Mouse (Mus musculus): ENCODE results near the gene Rpl36.
"Not testable (repeated sequence)": the region's sequence is repeated elsewhere in the genome, so short reads cannot be mapped to it uniquely, and the experiment has no call there.

Rpl36 gene

DNA sequence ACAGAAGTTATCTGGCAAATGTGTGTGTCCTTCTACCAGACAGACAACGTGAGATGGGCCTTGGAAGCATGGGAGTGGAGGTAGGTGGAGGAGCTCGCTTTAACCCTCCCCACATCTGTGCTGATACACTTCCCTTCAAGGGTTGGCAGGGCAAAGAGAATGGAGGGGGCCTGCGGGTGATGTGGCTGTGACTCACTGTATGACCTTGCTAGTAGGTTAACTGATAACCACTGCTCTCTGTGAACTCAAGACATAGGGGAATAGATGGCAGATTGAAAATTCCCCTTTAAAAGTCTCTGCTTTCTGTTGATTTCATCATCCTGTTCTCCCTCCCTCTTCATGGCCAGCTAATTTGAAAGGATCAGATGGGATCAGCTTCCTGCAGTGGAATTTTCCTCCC lies 12.3 kb downstream of the Rpl36 start:
- Histone ChIP-seq H3K9me3 (ENCODE audit: low read length) (no peaks in the 10 kb centered on the region), H3K36me3 (ENCODE audit: insufficient read depth, low read length) (peaks cover 51% of the 10 kb centered on the region), H3K4me1 (replicated peaks; ENCODE audit: low read depth, low read length) (peaks cover 59% of the 10 kb centered on the region), H3K27me3 (ENCODE audit: insufficient read depth, low read length) (no peaks in the 10 kb centered on the region), H3K4me3 (replicated peaks; ENCODE audit: low read length) (peak overlapping the region; percentile 93)
- TF ChIP-seq POU5F1 (IDR thresholded peaks at IDR 0.05; ENCODE audit: borderline replicate concordance, low read length) (no peak), CTCF (conservative IDR thresholded peaks at IDR 0.05; ENCODE audit: low read length) (no peak)

DNA sequence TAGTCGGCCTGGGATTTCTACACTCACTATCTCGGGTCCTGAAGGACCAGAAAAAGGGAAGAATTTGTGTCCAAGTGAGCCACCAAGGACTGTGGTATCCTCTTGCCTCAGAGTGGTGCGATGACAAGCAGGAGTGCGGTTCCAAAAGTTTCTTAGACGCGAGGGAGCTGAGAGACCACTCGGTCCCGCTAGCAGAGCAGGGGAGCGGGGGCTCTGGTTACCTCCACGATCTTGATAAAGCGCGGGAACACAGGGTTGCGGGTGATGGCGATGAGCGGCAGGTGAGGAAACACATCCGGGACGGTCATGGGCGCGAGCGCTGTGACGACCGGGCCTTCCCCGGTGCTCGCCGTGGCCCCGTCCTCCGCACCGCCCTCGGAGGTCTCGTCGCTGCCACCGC lies 13.0 kb downstream of the Rpl36 start:
- Histone ChIP-seq H3K27me3 (ENCODE audit: insufficient read depth, low read length) (no peaks in the 10 kb centered on the region), H3K36me3 (ENCODE audit: insufficient read depth, low read length) (peaks cover 43% of the 10 kb centered on the region), H3K4me3 (replicated peaks; ENCODE audit: low read length) (peak overlapping the region; percentile 93), H3K4me1 (replicated peaks; ENCODE audit: low read depth, low read length) (peaks cover 67% of the 10 kb centered on the region), H3K9me3 (ENCODE audit: low read length) (no peaks in the 10 kb centered on the region)
- no peak for TF ChIP-seq NANOG (IDR thresholded peaks at IDR 0.05; ENCODE audit: borderline replicate concordance, low read length)
- TF ChIP-seq POU5F1 (IDR thresholded peaks at IDR 0.05; ENCODE audit: borderline replicate concordance, low read length), result no peak
- no peak for TF ChIP-seq CTCF (conservative IDR thresholded peaks at IDR 0.05; ENCODE audit: low read length)

GRCm38 (mm10) chr17:56626754-56627470 lies 13.7 kb downstream of the Rpl36 start, which contains the start of gene Lonp1:
TSS of gene Lonp1 (minus strand) at chr17:56626887.
- TF ChIP-seq CTCF (conservative IDR thresholded peaks at IDR 0.05; ENCODE audit: low read length), result no peak
- no peak for TF ChIP-seq NANOG (IDR thresholded peaks at IDR 0.05; ENCODE audit: borderline replicate concordance, low read length)
- TF ChIP-seq POU5F1 (IDR thresholded peaks at IDR 0.05; ENCODE audit: borderline replicate concordance, low read length), result no peak
- Histone ChIP-seq H3K36me3 (ENCODE audit: insufficient read depth, low read length) (peaks cover 37% of the 10 kb centered on the region), H3K9me3 (ENCODE audit: low read length) (no peaks in the 10 kb centered on the region), H3K4me1 (replicated peaks; ENCODE audit: low read depth, low read length) (peaks cover 72% of the 10 kb centered on the region), H3K4me3 (replicated peaks; ENCODE audit: low read length) (peak within 1 kb of the TSS; percentile 93), H3K27me3 (ENCODE audit: insufficient read depth, low read length) (no peaks in the 10 kb centered on the region)

GRCm38 (mm10) chr17:56627530-56628277 lies 14.5 kb downstream of the Rpl36 start, which contains the start of gene Catsperd:
TSS of gene Catsperd (plus strand) at chr17:56628143.
- no peak for TF ChIP-seq NANOG (IDR thresholded peaks at IDR 0.05; ENCODE audit: borderline replicate concordance, low read length)
- no peak for TF ChIP-seq CTCF (conservative IDR thresholded peaks at IDR 0.05; ENCODE audit: low read length)
- no peak for TF ChIP-seq POU5F1 (IDR thresholded peaks at IDR 0.05; ENCODE audit: borderline replicate concordance, low read length)
- Histone ChIP-seq H3K9me3 (ENCODE audit: low read length) (no peaks in the 10 kb centered on the region), H3K36me3 (ENCODE audit: insufficient read depth, low read length) (peaks cover 29% of the 10 kb centered on the region), H3K4me1 (replicated peaks; ENCODE audit: low read depth, low read length) (peaks cover 78% of the 10 kb centered on the region), H3K4me3 (replicated peaks; ENCODE audit: low read length) (peak within 1 kb of the TSS; percentile 93), H3K27me3 (ENCODE audit: insufficient read depth, low read length) (no peaks in the 10 kb centered on the region)

DNA sequence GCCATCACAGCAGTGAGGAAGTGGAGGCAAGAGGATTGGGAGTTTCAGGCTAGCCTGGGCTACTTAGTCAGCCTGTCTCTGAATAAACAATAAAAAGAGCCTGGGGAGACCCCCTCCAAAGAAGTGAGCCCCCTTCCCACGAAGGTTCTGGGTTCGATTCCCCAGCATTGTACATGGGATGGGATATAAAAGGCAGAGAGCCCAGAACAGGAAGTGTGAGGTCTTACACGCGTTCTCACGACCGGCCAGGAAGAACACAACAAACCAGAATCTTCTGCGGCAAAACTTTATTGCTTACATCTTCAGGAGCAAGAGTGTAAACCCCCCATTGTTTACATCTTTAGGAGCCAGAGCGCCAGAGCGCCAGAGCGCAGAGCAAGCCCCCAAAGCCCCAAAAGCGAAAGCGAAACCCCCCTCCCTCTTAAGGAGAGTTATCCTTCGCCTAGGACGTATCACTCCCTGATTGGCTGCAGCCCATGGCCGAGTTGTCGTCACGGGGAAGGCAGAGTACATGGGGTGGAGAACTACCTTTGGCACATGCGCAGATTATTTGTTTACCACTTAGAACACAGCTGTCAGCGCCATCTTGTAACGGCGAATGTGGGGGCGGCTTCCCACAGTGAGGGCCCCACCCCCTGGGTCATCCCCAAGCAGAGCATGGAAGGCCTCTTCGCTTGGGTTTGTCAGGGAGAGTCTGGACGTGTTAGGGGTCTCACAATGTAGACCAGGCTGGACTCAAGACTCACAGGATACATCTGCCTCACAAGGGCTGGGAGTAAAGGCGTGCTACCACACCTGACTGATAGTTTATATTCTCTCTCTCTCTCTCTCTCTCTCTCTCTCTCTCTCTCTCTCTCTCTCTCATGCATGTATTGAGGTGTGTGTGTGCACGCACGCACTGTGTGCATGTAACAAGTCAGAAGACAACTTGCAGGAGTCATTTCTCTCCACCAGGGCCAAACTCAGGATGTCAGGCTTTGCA lies 16.9 kb downstream of the Rpl36 start:
- not testable (repeated sequence) for H3K27me3 ChIP-seq (ENCODE audit: insufficient read depth, low read length); H3K36me3 ChIP-seq (ENCODE audit: insufficient read depth, low read length); H3K9me3 ChIP-seq (ENCODE audit: low read length)
- Histone ChIP-seq H3K4me3 (replicated peaks; ENCODE audit: low read length) (peak overlapping the region; percentile 30), H3K4me1 (replicated peaks; ENCODE audit: low read depth, low read length) (peaks cover 83% of the 10 kb centered on the region)

- no peaks in the 10 kb centered on the region for H3K36me3 ChIP-seq (ENCODE audit: insufficient read depth, low read length)
- H3K4me3 ChIP-seq (replicated peaks; ENCODE audit: low read length), result peak overlapping the region; percentile 63
- no peaks in the 10 kb centered on the region for H3K9me3 ChIP-seq (ENCODE audit: low read length)
- TF ChIP-seq POU5F1 (IDR thresholded peaks at IDR 0.05; ENCODE audit: borderline replicate concordance, low read length), result peak; percentile 41; the same call in 1 of the 2 replicates
- TF ChIP-seq NANOG (IDR thresholded peaks at IDR 0.05; ENCODE audit: borderline replicate concordance, low read length), result peak; percentile 43
- no peak for TF ChIP-seq CTCF (conservative IDR thresholded peaks at IDR 0.05; ENCODE audit: low read length)
- H3K4me1 ChIP-seq (replicated peaks; ENCODE audit: low read depth, low read length), result peaks cover 81% of the 10 kb centered on the region
- no peaks in the 10 kb centered on the region for H3K27me3 ChIP-seq (ENCODE audit: insufficient read depth, low read length)
Observed at GRCm38 (mm10) chr17:56631807-56632206, 18.6 kb downstream of the Rpl36 start.

GRCm38 (mm10) chr17:56634023-56634422 lies 20.8 kb downstream of the Rpl36 start:
- Histone ChIP-seq H3K9me3 (ENCODE audit: low read length) (no peaks in the 10 kb centered on the region), H3K4me1 (replicated peaks; ENCODE audit: low read depth, low read length) (peaks cover 64% of the 10 kb centered on the region), H3K27me3 (ENCODE audit: insufficient read depth, low read length) (no peaks in the 10 kb centered on the region), H3K36me3 (ENCODE audit: insufficient read depth, low read length) (no peaks in the 10 kb centered on the region), H3K4me3 (replicated peaks; ENCODE audit: low read length) (no peak overlapping the region)
- TF ChIP-seq POU5F1 (IDR thresholded peaks at IDR 0.05; ENCODE audit: borderline replicate concordance, low read length), result no peak
- TF ChIP-seq NANOG (IDR thresholded peaks at IDR 0.05; ENCODE audit: borderline replicate concordance, low read length), result no peak
- TF ChIP-seq CTCF (conservative IDR thresholded peaks at IDR 0.05; ENCODE audit: low read length), result no peak

GRCm38 (mm10) chr17:56643237-56643636 lies 30.0 kb downstream of the Rpl36 start:
- H3K27me3 ChIP-seq (ENCODE audit: insufficient read depth, low read length), result no peaks in the 10 kb centered on the region
- TF ChIP-seq NANOG (IDR thresholded peaks at IDR 0.05; ENCODE audit: borderline replicate concordance, low read length) (no peak), CTCF (conservative IDR thresholded peaks at IDR 0.05; ENCODE audit: low read length) (no peak), POU5F1 (IDR thresholded peaks at IDR 0.05; ENCODE audit: borderline replicate concordance, low read length) (no peak)
- H3K4me3 ChIP-seq (replicated peaks; ENCODE audit: low read length), result no peak overlapping the region

More at GRCm38 (mm10) chr17:56643237-56643636, 30.0 kb downstream of the Rpl36 start:
- no peaks in the 10 kb centered on the region for H3K36me3 ChIP-seq (ENCODE audit: insufficient read depth, low read length)
- H3K4me1 ChIP-seq (replicated peaks; ENCODE audit: low read depth, low read length), result peaks cover 7% of the 10 kb centered on the region; the same call in 1 of the 2 replicates
- H3K9me3 ChIP-seq (ENCODE audit: low read length), result no peaks in the 10 kb centered on the region
